Mouse (Mus musculus) adipocyte (in vitro differentiated cells): ENCODE data around the gene Slc25a44.

ENCODE experiments used
- DNase-seq: peaks from one replicate; pipeline ENCODE4 v3.0.0-alpha.2; 2016; ENCODE audit warnings: low spot score

Slc25a44 gene

DNA sequence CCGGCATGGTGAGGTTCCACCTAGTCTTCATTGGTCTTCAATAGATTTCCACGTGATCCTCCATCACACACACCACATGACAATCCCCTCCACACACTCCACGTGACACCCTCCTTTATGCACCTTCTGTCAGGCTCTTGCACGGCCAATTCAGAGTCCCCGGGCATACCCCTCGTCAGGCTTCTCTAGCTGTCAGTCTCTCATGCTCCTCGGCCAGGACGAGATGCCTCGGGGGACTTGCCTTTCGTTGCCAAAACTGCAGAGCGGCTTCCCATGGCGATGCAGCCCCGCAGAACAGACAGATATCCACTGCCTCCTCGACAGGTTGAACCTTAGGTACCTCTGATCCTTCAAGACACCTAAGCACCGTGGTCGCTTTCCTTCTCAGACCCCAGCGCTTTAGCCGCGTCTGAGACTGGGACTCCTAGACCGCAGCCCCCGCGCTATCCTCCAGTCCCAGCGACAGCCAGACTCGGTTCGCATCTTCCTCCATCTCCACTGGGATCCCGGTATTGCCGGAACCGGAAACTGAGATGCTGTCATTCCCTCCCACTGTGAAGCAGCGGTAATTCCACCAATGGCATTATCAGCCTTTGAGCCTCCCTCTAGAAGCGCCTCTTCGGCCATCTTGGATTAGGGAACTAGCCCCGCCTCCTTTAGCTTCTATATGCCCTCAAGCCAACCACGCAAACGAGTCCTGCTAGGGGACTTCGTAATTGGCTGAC lies at the start of gene Slc25a44:
Slc25a44 (minus strand) TSS at position 535 of the 725 bp plus-strand sequence.
- peak; percentile 99 for DNase-seq

DNA sequence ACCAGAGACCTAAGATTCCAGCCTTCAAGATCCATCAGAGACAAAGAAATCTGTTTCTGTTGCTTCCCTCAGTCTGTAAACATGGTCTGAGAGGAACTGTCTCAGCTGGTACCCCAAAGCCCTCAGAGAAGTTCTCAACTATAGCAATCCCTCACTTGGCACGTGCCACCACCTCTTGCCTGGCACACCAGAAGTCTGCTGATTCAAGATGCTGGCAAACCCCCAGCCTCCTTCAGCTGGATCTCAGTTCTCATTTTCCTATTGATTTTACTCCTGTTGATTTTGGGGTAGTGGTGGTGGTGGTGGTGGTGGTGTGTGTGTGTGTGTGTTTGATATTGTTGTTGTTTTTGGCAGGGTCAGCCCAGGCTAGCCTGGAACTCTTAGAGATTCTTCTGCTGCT lies 48.6 kb upstream of the Slc25a44 start:
- peak; percentile 53 for DNase-seq

DNA sequence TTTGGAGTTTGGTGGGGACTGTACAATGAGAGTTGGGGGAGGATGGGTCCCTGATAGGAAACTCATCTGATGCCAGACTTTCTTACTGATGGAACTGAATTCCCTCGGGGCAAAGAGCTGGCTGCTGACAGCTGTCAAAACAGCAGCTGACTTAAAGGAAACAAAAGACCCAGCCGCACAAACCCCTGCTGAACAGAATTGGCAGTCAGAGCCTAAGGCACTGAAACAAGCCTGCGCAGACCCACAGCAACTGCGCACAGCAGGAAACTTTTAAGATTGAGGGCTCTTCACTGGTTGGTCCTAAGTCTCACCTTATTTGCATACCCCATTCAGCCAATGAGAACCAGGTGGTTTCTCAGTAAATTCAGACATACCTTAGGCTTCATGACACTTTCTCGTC lies 48.1 kb upstream of the Slc25a44 start:
- no peak for DNase-seq

DNA sequence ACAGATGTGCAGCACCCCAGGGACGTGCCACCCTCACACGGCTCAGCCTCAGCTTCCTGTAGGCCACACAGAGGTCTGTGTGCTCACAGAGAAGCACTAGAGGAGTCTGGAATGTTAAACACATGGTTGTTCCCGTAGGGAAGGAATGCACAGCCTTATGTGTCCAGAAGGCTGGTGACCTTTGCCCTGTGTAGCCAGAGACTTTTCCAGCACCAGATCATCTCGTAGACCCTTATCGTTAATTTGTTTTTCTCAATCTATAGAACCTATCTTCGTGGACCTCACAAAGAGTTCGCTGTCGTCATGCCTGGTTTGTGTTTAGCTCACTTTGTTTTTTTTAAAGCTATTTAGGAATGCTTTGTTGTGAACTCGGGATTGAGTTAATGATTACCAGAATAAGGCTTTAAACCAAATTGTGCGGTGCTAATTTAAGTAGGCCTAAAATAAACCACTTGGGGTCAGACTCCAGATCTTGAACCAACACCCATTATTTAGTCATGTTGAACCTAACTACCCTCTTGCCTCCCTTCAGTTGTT lies 46.1 kb upstream of the Slc25a44 start:
- no peak for DNase-seq

DNA sequence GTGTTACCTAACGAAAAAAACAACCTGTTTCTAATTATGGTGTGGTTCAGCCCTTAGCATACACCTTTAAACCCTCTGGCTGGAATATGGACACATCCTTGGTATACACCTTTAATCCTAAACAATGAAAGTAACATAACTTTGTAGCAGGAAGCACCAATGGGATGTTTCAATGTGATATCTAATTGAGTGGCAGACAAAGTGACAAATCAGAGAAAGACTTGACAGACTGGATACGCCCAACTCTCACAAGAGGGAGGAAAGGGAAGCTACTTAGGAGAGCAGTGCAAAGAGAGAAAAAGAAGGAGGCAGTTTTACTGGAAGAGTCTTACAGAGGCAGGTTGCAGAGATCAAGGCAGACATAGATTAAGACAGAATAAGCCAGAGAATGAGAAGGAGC lies 44.5 kb upstream of the Slc25a44 start:
- no peak for DNase-seq

DNA sequence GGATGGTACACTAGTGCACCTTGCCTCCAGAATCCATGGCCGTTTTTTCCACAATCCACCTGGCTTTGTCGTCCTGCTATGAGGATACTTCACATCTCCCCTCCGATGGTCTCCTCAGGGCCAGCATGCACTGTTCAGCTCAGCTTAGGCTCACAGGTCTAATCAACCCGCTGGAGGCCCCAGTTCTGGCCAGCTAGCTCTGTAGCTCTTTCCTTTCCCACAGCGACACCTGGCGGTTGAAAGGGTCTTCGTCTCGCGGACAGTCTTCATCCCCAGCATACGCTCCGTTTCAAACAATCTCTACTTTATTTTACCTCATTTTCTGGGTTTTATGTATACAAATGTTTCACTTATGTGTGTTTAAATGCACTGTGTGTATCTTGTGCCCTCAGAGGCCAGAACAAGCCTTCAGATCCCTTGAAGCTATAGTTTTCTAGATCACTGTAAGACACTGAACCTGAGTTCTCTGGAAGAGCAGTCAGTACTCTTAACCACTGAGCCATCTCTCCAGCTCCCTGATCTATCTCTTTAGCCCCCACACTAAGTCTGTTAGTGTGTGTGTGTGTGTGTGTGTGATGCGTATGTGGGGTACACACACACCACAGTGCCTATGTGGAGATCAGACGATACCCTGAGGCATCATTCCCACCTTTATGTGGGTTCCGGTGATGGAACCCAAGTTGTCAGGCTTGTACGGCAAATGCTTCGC lies 42.3 kb upstream of the Slc25a44 start:
- DNase-seq, result peak; percentile 95

DNA sequence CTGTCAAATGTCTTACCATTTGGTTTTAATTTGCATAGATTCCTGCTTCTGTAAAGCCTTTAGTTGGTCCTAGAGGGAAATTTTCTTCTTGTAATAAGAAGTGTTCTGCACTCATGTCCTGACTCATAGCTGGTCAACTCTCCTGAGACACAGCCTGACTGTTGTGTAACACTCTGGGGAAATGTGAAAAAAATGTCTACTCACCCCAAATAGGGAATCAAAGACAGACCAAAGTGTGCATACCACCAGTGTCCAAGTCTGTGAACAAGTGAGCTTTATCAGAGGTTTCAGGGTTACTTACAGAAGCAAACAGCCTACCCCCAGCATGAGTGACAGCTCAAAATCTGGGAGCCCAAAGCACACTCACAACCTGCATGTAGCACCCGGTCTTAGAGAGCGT lies 40.2 kb upstream of the Slc25a44 start:
- peak; percentile 53 for DNase-seq

DNA sequence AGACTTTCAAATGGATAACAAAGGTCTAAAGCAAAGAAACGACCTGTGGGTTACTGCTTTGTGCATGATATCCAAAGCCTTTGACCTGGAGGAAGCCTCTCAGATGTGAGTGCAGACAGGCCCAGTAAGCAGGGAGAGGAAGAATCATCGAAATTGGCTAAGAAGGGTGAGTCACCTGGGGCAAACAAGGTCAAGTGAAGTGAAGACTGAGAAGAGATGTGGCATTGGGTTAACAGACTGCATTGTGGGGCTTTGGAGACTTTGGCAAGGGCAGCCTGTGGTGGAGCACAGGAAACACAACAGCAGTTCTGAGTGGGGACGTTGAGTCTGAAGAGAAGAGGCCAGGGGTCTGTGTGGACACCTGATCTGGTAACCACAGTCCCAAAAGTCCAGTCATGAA lies 39.5 kb upstream of the Slc25a44 start:
- DNase-seq, result no peak

DNA sequence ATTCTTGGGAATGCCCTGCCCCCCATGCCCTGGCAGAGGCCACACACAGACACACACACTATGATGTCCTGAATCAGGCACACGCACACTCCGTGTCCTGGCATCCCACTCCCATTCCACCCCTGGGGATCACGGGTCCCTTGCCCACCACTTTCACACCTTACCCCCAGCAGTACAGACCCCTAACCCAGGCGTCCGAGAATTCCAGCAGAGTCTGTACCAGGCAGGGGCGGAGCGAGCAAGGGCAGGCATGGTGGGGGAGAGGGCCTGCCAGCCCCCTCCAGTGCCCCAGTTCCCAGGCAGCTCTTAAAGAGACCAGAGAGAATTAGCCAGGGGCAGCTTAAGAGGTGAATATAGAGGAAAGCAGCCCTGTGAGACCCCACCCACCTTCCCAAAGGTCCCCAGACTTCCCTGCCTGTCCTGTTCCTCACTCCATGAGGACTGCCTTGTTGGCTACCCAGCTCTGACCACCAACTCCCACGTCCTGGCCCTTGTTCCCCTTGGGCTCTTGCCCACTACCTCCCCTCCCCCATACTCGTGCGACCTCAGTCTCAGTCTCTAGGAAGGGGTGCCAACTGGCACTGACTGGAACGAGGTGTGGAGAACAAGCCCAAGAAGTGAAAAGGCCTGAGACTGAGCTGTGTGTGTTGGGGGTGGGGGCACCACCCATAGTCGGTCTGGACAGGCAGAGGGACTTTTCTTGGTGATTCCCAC lies 36.2 kb upstream of the Slc25a44 start, which contains the start of gene Sema4a:
Sema4a (minus strand) TSS at position 200 of the 714 bp plus-strand sequence.
- no peak for DNase-seq

DNA sequence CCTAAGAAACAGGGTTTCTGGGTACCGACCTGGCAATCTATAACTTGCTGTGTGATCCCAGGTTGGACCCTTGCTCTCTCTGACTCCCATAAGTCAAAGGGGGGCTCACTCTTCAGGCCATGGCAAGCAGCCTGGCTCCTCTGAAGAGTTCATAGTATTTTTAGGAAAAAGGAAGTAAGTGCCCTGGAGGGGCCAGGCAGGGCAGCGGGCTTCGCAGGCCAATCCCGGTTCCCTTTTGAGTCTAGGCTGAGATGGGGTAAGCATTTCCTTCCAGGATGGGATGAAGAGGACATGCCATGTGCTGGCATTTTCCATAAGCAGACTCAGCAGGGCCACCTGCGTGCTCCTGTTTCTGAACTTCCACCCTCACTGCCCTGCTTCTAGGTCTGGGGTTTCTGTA lies 35.1 kb upstream of the Slc25a44 start:
- DNase-seq, result no peak

DNA sequence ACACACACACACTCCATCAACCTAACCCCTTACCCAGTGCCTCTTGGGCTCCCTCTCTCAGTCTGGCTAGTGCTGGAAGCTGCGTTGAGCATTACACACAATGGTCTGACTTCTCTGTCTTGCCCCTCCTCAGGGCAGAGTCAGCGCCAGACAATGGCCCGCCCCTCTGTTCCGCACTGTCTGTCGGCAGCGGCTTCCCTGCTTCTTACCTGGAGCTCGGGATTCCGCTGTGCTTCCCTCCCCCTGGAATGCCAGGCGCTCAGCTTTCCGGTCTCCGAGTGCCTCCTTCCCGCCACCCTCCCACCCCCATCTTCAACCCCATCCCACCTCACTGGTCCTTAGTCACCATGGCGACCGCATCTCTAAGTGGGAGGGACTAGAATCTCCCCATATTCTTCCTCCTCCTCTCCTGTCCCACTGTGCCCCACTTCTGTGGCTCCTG lies 33.9 kb upstream of the Slc25a44 start:
- peak; percentile 51 for DNase-seq

DNA sequence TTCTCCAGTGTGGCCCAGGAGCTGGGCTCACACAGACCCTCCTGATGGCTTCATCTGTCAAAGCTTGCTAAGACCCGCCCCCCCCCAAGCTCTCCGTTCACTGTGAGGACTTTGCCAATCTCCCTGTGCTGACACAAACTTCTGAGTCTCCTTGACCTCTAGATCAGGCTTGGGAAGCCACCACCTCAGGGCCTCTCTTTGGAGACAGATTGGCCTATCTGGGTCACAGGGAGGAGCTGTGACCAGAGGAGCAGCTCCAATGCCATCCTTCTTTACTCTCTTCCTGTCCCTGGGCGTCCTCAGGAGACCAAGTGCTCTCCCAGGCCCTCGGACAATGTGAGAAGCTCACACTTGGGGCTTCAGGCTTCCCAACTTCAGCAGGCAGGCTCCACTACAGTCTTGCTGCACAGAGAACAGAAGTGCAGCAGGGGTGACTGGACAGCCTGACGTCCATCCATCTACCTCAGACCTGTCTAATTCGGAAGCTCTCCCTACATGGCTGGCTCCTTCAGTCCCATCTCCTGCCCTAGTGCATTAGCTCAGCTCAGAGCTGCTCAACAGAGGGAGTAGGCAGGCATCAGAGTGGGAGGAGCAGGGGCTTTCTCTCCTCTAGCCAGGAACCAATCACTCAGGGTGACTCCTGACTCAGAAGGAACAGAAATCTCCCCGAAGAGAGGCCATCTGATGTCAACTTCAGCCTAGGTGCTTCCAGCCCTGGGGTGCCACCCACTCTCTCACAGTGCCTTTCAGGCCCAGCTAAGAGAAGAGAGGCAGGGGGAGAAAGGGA lies 32.0 kb upstream of the Slc25a44 start:
- no peak for DNase-seq

DNA sequence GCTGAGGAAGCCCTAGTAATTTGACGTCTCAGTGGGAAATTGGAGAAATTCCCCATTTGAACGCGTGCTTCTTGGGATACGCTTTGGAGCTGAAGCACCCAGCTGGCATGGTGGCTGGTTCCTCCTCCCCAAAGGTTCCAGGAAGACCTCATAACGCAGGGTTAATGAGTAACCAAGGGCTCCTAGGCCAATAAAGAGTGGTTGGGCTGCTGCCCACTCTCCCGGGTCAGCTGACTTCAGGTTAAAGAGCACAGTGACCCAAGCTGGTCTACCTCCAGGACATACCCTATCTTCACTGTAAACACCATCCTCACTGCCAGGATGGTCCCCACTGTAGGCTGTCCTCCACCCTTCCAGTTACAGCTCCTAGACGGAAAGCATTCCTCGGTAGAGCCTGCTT lies 31.4 kb upstream of the Slc25a44 start:
- DNase-seq, result no peak

DNA sequence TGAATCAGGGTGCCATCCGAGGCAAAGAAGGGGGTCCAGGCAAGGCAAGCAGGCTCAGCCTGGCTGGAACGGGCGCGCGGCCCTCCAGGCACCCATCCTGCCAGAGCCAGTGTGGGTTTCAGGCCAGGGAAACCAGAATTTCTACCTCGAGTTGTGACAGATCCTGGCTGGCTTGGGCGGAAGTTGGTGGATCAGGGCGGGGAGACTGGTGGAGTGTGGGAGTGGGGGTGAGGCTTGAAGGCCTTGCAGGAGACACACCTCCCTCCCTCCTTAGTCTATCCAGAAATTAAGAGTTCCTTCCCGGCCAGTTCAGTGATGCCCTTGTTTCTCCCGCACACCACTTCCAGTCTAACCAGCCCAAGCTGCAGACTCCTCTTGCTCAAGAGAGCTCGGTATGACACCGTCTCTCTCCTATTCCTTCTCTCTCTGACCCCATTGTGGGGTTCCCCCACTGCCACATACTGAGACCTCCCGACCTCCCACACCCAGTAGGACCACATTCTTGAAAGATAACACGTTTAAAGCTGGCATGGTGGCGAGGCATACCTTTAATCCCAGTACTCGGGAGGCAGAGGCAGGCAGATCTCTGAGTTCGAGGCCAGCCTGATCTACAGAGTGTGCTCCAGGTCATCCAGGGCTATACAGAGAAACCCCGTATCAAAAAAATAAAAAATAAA lies 30.8 kb upstream of the Slc25a44 start:
- DNase-seq, result no peak

DNA sequence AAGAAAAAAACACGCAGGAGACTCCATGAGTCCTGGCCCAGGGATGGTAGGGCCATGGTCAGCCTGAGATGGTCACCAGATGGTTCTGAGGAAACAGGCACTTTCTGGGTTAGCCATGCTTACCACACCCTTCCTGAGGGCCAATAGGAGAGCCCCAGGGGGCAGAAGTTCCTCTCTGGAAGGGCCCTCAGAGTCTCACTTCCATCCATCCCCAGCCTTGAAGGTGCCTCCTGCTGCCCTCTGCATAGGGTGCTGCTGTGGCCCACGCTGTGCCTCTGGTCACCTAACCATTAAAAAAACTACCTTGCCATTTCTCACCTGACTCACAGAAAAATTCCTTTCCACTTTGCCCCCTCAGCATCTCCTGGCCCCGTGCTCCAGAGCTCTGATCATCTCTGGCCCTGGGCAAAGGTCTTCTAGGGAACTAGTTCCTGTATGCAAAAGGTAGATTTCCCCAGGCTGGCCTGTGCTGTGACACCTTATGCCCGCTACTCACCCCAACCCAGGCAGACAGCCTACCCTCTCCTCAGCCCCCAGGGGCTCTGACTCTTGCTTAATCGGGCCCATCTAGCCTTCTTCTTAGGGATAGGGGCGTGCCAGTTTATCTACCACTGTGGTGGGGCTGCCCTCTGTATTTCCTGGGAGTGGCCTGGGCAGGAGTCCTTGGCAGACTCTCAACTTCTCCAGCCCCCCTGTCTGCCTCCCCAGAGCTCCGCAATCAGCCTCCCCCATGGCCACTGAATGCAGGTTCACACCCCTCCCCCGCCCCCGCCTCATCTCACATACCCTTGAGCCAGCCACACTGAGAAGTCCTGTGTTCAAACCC lies 30.0 kb upstream of the Slc25a44 start:
- DNase-seq, result no peak

DNA sequence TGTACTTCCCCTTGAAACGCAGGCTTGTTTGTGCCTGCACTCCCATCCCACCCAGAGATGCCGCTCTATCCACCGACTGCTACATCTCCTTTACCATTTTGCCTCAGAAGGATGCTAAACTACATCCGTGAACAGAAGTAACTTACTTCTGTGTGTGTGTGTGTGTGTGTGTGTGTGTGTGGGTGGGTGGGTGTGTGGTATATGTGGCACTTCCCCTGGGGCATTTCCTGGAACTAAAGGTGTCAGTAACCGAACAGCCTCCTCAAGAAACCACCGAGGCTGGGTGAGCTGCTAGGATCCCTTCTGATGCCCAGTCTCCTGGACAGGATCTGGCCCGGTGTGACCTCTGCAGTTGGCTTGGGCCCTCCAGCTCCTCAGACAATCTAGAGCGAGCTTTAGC lies 29.0 kb upstream of the Slc25a44 start:
- no peak for DNase-seq

DNA sequence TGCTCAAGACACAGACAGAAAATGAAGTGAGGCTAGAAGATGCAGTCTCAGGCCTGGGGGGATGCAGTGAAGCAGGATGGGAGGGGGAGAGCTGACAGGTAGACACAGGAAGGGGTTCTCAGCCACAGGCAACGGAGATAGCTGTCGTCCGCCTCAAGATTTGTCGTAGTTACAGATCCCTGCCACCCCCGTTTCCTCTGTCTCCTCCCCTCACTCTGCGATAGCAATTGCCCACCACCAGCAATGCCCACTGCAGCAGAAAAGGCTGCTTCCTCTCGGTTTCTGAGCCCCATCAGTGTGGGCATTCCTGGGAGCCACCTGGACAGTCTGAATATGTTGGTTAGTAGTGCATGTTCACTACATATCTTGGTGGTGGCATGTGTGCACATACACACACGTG lies 28.4 kb upstream of the Slc25a44 start:
- DNase-seq, result no peak

DNA sequence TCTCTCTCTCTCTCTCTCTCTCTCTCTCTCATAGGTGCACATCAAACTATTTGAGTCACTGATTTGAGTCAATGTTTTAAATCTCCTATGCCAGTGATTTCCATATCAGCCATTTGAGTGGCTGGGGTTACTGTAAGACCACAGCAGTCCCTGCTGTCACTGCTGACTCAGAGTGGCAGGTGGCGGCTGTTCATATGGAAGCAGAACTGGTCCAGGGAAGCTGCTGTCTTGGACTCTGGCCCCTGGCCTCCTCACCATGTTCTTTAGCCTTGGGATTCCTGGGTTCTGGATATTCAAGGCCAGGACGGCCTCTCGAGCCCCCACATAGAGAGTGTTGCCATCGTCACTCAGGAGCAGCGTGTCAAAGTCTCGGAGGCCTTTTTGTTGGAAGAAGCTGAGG lies 27.8 kb upstream of the Slc25a44 start:
- DNase-seq, result no peak

DNA sequence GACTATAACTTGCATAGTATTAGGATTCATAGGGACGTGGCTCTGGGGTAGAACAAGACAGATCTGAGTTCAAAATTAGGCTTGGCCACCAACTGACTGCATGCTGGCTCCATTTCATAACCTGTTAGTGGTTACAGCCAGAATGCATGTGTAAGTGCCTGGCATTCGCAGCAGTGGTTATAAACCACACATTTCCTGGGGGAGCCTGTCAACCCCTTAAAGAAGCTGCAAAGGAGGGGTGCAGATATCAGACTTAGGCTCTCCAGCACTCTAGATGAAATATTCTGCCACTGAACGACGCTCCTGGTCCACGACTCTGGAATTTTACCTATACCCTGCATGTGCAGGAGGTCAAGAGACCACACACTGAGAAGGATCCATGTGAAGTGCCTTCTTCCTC lies 27.3 kb upstream of the Slc25a44 start:
- DNase-seq, result no peak

DNA sequence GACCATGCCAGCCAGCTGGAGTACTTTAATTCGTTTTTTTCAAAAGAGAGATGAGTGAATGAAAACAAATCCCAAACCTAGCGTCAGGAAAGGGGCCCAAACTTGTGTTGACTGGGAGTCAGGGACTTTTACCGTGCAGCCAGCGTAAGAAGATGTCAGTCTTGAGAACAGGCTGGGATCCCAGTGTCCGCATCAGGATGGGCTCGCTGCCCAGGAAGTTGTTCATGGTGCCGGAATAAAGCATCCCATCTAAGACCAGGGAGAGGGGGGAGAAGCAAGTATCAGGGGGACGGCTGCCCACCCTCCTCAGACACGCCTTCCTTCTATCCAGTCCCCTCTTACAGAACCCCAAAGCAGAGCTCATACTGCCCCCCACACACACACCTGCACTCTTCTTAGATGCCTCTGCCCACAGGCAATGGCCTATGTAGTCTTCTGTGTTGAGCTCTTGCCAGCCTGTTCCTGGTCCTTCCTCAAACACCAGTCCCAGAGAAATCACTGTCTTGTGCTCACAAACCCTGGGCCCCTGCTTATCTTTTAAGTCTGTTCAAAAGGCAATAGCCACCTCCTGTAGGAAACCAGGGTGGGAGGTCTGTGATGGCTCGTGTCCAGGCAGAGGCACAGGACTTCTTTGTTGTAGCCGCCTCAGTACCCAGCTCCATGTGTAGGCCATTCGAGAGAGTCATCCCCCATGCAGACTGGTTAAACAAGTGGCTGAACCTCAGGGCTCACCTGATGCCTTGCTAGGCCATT lies 25.6 kb upstream of the Slc25a44 start:
- no peak for DNase-seq
